Mouse (Mus musculus) E14TG2a.4 (cell line): ENCODE data around the gene Mpv17.

Source experiments
- H3K27me3 ChIP-seq: 2 replicates; pipeline ENCODE4 v1.6.1; 2014; ENCODE audit warnings: low read length, control low read depth; ENCODE audit not compliant: insufficient read depth
- H3K36me3 ChIP-seq: 2 replicates; pipeline ENCODE4 v1.6.1; 2014; ENCODE audit warnings: low read length, control low read depth; ENCODE audit not compliant: insufficient read depth
- H3K4me1 ChIP-seq: replicated peaks from 2 replicates; pipeline ENCODE4 v1.6.1; 2014; ENCODE audit warnings: low read depth, low read length, control low read depth
- H3K4me3 ChIP-seq: replicated peaks from 2 replicates; pipeline ENCODE4 v1.5.1; 2014; ENCODE audit warnings: mild to moderate bottlenecking, low read length
- H3K9me3 ChIP-seq: 2 replicates; pipeline ENCODE4 v1.6.1; 2014; ENCODE audit warnings: low read length, control low read depth
- CTCF ChIP-seq: conservative IDR thresholded peaks from 2 replicates; pipeline ENCODE4 v1.5.1; 2014; ENCODE audit warnings: low read length
- NANOG ChIP-seq: IDR thresholded peaks from 2 replicates; pipeline ENCODE4 v1.6.1; 2014; ENCODE audit warnings: borderline replicate concordance, low read length, mixed read lengths
- POU5F1 ChIP-seq: IDR thresholded peaks from 2 replicates; pipeline ENCODE4 v1.6.1; 2014; ENCODE audit warnings: low read length, borderline replicate concordance

Mpv17 gene

GRCm38 (mm10) chr5:31198170-31198569 lies 44.1 kb upstream of the Mpv17 start:
- Histone ChIP-seq H3K36me3 (peaks cover 76% of the 10 kb centered on the region), H3K4me3 (no peak overlapping the region), H3K27me3 (no peaks in the 10 kb centered on the region), H3K4me1 (peaks cover 86% of the 10 kb centered on the region), H3K9me3 (no peaks in the 10 kb centered on the region)
- TF ChIP-seq NANOG (no peak), CTCF (no peak)

- H3K36me3 ChIP-seq, result peaks cover 68% of the 10 kb centered on the region
- no peaks in the 10 kb centered on the region for H3K9me3 ChIP-seq
- no peak for TF ChIP-seq POU5F1
- no peak for TF ChIP-seq CTCF
- TF ChIP-seq NANOG, result no peak
- H3K27me3 ChIP-seq, result no peaks in the 10 kb centered on the region
- peaks cover 82% of the 10 kb centered on the region for H3K4me1 ChIP-seq
- H3K4me3 ChIP-seq, result peak overlapping the region; percentile 13; the same call in 1 of the 2 replicates
Measured at GRCm38 (mm10) chr5:31197072-31197471, 43.0 kb upstream of the Mpv17 start.

- Histone ChIP-seq H3K4me1 (peaks cover 88% of the 10 kb centered on the region), H3K27me3 (no peaks in the 10 kb centered on the region), H3K9me3 (no peaks in the 10 kb centered on the region), H3K4me3 (no peak overlapping the region), H3K36me3 (peaks cover 72% of the 10 kb centered on the region)
- TF ChIP-seq NANOG (no peak), POU5F1 (no peak), CTCF (no peak)
Measured at GRCm38 (mm10) chr5:31196207-31196606, 42.2 kb upstream of the Mpv17 start.

- Histone ChIP-seq H3K27me3 (no peaks in the 10 kb centered on the region), H3K4me3 (peak overlapping the region; percentile 99; the same call in 1 of the 2 replicates), H3K9me3 (no peaks in the 10 kb centered on the region), H3K4me1 (peaks cover 88% of the 10 kb centered on the region), H3K36me3 (peaks cover 74% of the 10 kb centered on the region)
- no peak for TF ChIP-seq POU5F1
- TF ChIP-seq CTCF, result no peak
- TF ChIP-seq NANOG, result no peak
Measured at GRCm38 (mm10) chr5:31195671-31196070, 41.6 kb upstream of the Mpv17 start.

GRCm38 (mm10) chr5:31194486-31195485 lies 40.7 kb upstream of the Mpv17 start:
- no peaks in the 10 kb centered on the region for H3K27me3 ChIP-seq
- peaks cover 74% of the 10 kb centered on the region for H3K36me3 ChIP-seq
- H3K9me3 ChIP-seq, result no peaks in the 10 kb centered on the region
- peaks cover 88% of the 10 kb centered on the region for H3K4me1 ChIP-seq
- TF ChIP-seq NANOG (no peak), POU5F1 (no peak)
- peak overlapping the region; percentile 99 for H3K4me3 ChIP-seq

GRCm38 (mm10) chr5:31193631-31194281 lies 39.7 kb upstream of the Mpv17 start:
- H3K4me1 ChIP-seq, result peaks cover 79% of the 10 kb centered on the region
- no peaks in the 10 kb centered on the region for H3K9me3 ChIP-seq
- H3K4me3 ChIP-seq, result peak overlapping the region; percentile 99
- H3K36me3 ChIP-seq, result peaks cover 73% of the 10 kb centered on the region
- TF ChIP-seq POU5F1, result no peak
- no peak for TF ChIP-seq NANOG
- no peak for TF ChIP-seq CTCF
- no peaks in the 10 kb centered on the region for H3K27me3 ChIP-seq

- no peaks in the 10 kb centered on the region for H3K27me3 ChIP-seq
- H3K9me3 ChIP-seq, result no peaks in the 10 kb centered on the region
- peaks cover 77% of the 10 kb centered on the region for H3K4me1 ChIP-seq
- no peak for TF ChIP-seq CTCF
- no peak for TF ChIP-seq POU5F1
- no peak for TF ChIP-seq NANOG
- H3K4me3 ChIP-seq, result peak within 1 kb of the TSS; percentile 99
- peaks cover 73% of the 10 kb centered on the region for H3K36me3 ChIP-seq
Measured at GRCm38 (mm10) chr5:31192939-31193630, 39.0 kb upstream of the Mpv17 start, which contains the start of the genes Snx17 and Eif2b4. Snx17 (plus strand) TSS chr5:31193227. Eif2b4 (minus strand) TSS chr5:31193430.
